ENCODE assay signal across 17 mouse cellular contexts in genomic region chr12:82247371-82248258, GRCm38 (mm10).
DNase-seq lines count a peak whose midpoint lies in the region; ATAC-seq and TF ChIP-seq lines count a peak whose summit lies in the region.
"Had no signal": no experiment of that assay in that cellular context is flagged by ENCODE, and none has a peak within 500 bp of the region (broad histone marks: within the 10 kb centered on the region; RNA-seq: fewer than 3 reads in every experiment).

No protein-coding gene starts in this region.

- H3K27me3 ChIP-seq in C2C12 (ENCODE audit: control insufficient read depth, insufficient read depth, insufficient read length) (no peaks in the 10 kb centered on the region), Patski (no peaks in the 10 kb centered on the region)
- H3K27me3 ChIP-seq in intestine, postnatal 0 days (replicated peaks; ENCODE audit: control insufficient read depth, insufficient read depth, low read length): no peaks in the 10 kb centered on the region
- no peaks in the 10 kb centered on the region for H3K27me3 ChIP-seq in heart, embryonic 12.5 days (replicated peaks)
- H3K27me3 ChIP-seq: heart, embryonic 13.5 days; hindbrain, embryonic 13.5 days had no signal

- TF ChIP-seq CTCF in C2C12 (IDR thresholded peaks at IDR 0.05; ENCODE audit: control insufficient read depth, insufficient read depth, insufficient read length) (no peak), Patski (IDR thresholded peaks at IDR 0.05) (no peak)
- no peak for TF ChIP-seq CTCF in intestine, postnatal 0 days (IDR thresholded peaks at IDR 0.05; ENCODE audit: low read depth)

- in situ Hi-C loops in Patski (cut with MboI; ENCODE audit: low pct_unique_long_range_greater_than_20kb): no loop called here

- 0 out of 2 replicates have a peak overlapping the region, but pooled peaks have one; percentile 5 for H3K27ac ChIP-seq in intestine, postnatal 0 days (ENCODE audit: low read depth, low read length)
- H3K27ac ChIP-seq in heart, embryonic 12.5 days (ENCODE audit: poor library complexity, severe bottlenecking): no peak overlapping the region
- H3K27ac ChIP-seq: heart, embryonic 13.5 days; hindbrain, embryonic 13.5 days had no signal

- peaks cover 7% of the 10 kb centered on the region; the same call in 1 of the 2 replicates for H3K4me1 ChIP-seq in intestine, postnatal 0 days (replicated peaks; ENCODE audit: control insufficient read depth, insufficient read depth, low read length)
- peaks cover 24% of the 10 kb centered on the region for H3K4me1 ChIP-seq in heart, embryonic 12.5 days (replicated peaks)
- H3K4me1 ChIP-seq: hindbrain, embryonic 13.5 days had no signal

- H3ac ChIP-seq in C2C12 (ENCODE audit: control insufficient read depth, insufficient read length, low read depth): no peak overlapping the region

- no peaks in the 10 kb centered on the region for H3K9me3 ChIP-seq in intestine, postnatal 0 days (ENCODE audit: control insufficient read depth)
- H3K9me3 ChIP-seq in heart, embryonic 12.5 days (replicated peaks): no peaks in the 10 kb centered on the region
- H3K9me3 ChIP-seq: heart, embryonic 13.5 days; hindbrain, embryonic 13.5 days had no signal

- 55% methylated on average over 14 of the region's 14 CpGs for WGBS in intestine, postnatal 0 days
- 80% methylated on average over 14 of the region's 14 CpGs for WGBS in heart, embryonic 12.5 days

- ATAC-seq in Patski: no peak
- no peak; the same call in 1 of the 2 replicates for ATAC-seq in intestine, postnatal 0 days
- ATAC-seq in megakaryocyte progenitor cell, adult 5-6 weeks (replicated peaks; ENCODE audit: poor library complexity): peak; percentile 33
- ATAC-seq in heart, embryonic 12.5 days (ENCODE audit: insufficient number of reproducible peaks, low FRiP score): no peak
- ATAC-seq: activated CD4-positive, CD25-positive, alpha-beta regulatory T cell, adult 4 months; forebrain, postnatal 0 days had no signal

- H3K79me2 ChIP-seq in C2C12 (ENCODE audit: control insufficient read depth, insufficient read depth): peaks cover 21% of the 10 kb centered on the region

- H3K79me3 ChIP-seq in C2C12 (ENCODE audit: low read depth): no peaks in the 10 kb centered on the region

- POLR2A ChIA-PET in Patski (lab: Charles Lee): no interaction called here

- DNase-seq in Patski (ENCODE audit: low read depth, low spot score) (peak; percentile 30), MN1 (ENCODE audit: low spot score) (no peak)
- DNase-seq in frontal cortex, postnatal 36 days (ENCODE audit: low spot score in 2 of 2): no peak
- DNase-seq: cerebellum, adult 18-20 months; embryo, embryonic 11 days; forebrain, postnatal 0 days; gastrocnemius, postnatal 14 days; lung, adult 18-20 months; right cerebral cortex, postnatal 14 days; thymus, postnatal 25 days had no signal

- CTCF ChIA-PET in Patski (lab: Charles Lee): interaction anchor here (0.9 kb wide), 1 partner anchor 19 kb away, joined by 3 read pairs; no protein-coding TSS in a partner anchor

- H3K9ac ChIP-seq in intestine, postnatal 0 days (ENCODE audit: low read depth, low read length): no peak overlapping the region
- H3K9ac ChIP-seq in heart, embryonic 12.5 days: no peak overlapping the region
- H3K9ac ChIP-seq: forebrain, postnatal 0 days; heart, embryonic 13.5 days; hindbrain, embryonic 13.5 days had no signal

- H3K4me3 ChIP-seq in C2C12 (ENCODE audit: insufficient read depth, poor library complexity, severe bottlenecking): no peak overlapping the region
- no peak overlapping the region for H3K4me3 ChIP-seq in intestine, postnatal 0 days (ENCODE audit: low read depth, low read length)
- no peak overlapping the region for H3K4me3 ChIP-seq in heart, embryonic 12.5 days
- H3K4me3 ChIP-seq: heart, embryonic 13.5 days; hindbrain, embryonic 13.5 days had no signal

- H3K36me3 ChIP-seq in C2C12 (ENCODE audit: control insufficient read depth, insufficient read depth): peaks cover 3% of the 10 kb centered on the region
- no peaks in the 10 kb centered on the region for H3K36me3 ChIP-seq in intestine, postnatal 0 days (ENCODE audit: control insufficient read depth, insufficient read depth)
- peaks cover 5% of the 10 kb centered on the region; the same call in 1 of the 2 replicates for H3K36me3 ChIP-seq in heart, embryonic 12.5 days
- H3K36me3 ChIP-seq: hindbrain, embryonic 13.5 days had no signal

- H3K4me2 ChIP-seq in intestine, postnatal 0 days (replicated peaks; ENCODE audit: low read depth): no peak overlapping the region
- no peak overlapping the region for H3K4me2 ChIP-seq in heart, embryonic 12.5 days
- H3K4me2 ChIP-seq: heart, embryonic 13.5 days; hindbrain, embryonic 13.5 days had no signal

TF ChIP-seq in C2C12, 6 proteins besides CTCF, POLR2A, EP300 and RAD21:
- TF ChIP-seq CEBPB (IDR thresholded peaks at IDR 0.05; ENCODE audit: low read depth) (peak; percentile 56), MAX (IDR thresholded peaks at IDR 0.05) (no peak)
